15 mouse cellular contexts compared by ENCODE assay signal in genomic region chr6:15730666-15731065, GRCm38 (mm10). TPM values are rescaled to one million over a fixed set of nuclear protein-coding genes. Genes with fewer than 3 reads are reported as not detected.
DNase-seq lines count a peak whose midpoint lies in the region; ATAC-seq and TF ChIP-seq lines count a peak whose summit lies in the region.
"Had no signal": no experiment of that assay in that cellular context is flagged by ENCODE, and none has a peak within 500 bp of the region (broad histone marks: within the 10 kb centered on the region; RNA-seq: fewer than 3 reads in every experiment).

No protein-coding gene starts in this region.

- no peak for ATAC-seq in heart, embryonic 12.5 days (ENCODE audit: insufficient number of reproducible peaks, low FRiP score)
- no peak for ATAC-seq in liver, embryonic 12.5 days
- ATAC-seq: inflammation-experienced regulatory T-cells, adult 6 months had no signal

- no peaks in the 10 kb centered on the region for H3K36me3 ChIP-seq in heart, embryonic 12.5 days
- no peaks in the 10 kb centered on the region; the same call in 1 of the 2 replicates for H3K36me3 ChIP-seq in liver, adult 2 months (ENCODE audit: control insufficient read depth, insufficient read depth, low read length)
- H3K36me3 ChIP-seq in liver, embryonic 12.5 days: no peaks in the 10 kb centered on the region
- H3K36me3 ChIP-seq: G1E had no signal

- TF ChIP-seq CTCF in liver, adult 2 months (IDR thresholded peaks at IDR 0.05; ENCODE audit: low read depth, low read length): no peak
- TF ChIP-seq CTCF in brain, embryonic 14.5 days (IDR thresholded peaks at IDR 0.05; ENCODE audit: borderline replicate concordance, extremely low read depth, insufficient read depth, insufficient read length): no peak

- peaks cover 19% of the 10 kb centered on the region for H3K4me1 ChIP-seq in heart, embryonic 12.5 days (replicated peaks)
- peaks cover 23% of the 10 kb centered on the region for H3K4me1 ChIP-seq in liver, adult 2 months (ENCODE audit: control insufficient read depth, insufficient read depth, low read length)
- H3K4me1 ChIP-seq in liver, embryonic 12.5 days: no peaks in the 10 kb centered on the region

- no peaks in the 10 kb centered on the region for H3K9me3 ChIP-seq in heart, embryonic 12.5 days (replicated peaks)
- H3K9me3 ChIP-seq in liver, embryonic 12.5 days (replicated peaks): no peaks in the 10 kb centered on the region

- H3K9ac ChIP-seq in heart, embryonic 12.5 days: no peak overlapping the region
- no peak overlapping the region for H3K9ac ChIP-seq in liver, adult 2 months (ENCODE audit: low read depth, low read length)
- H3K9ac ChIP-seq in liver, embryonic 12.5 days: no peak overlapping the region

- H3K79me2 ChIP-seq in liver, adult 2 months (ENCODE audit: control insufficient read depth, insufficient read depth, low read length): peaks cover 6% of the 10 kb centered on the region; the same call in 1 of the 2 replicates

- H3K27ac ChIP-seq in heart, embryonic 12.5 days (ENCODE audit: poor library complexity, severe bottlenecking): 0 out of 2 replicates have a peak overlapping the region, but pooled peaks have one; percentile 38
- H3K27ac ChIP-seq in liver, adult 2 months (replicated peaks; ENCODE audit: insufficient read depth, low read depth, low read length): peak overlapping the region; percentile 74
- no peak overlapping the region for H3K27ac ChIP-seq in liver, embryonic 12.5 days

- H3K4me3 ChIP-seq in heart, embryonic 12.5 days: no peak overlapping the region
- no peak overlapping the region for H3K4me3 ChIP-seq in liver, adult 2 months (ENCODE audit: insufficient read depth, low read depth, low read length)
- no peak overlapping the region for H3K4me3 ChIP-seq in liver, embryonic 12.5 days

- WGBS in heart, embryonic 12.5 days: 69% methylated on average over 4 of the region's 4 CpGs
- 39% methylated on average over 4 of the region's 4 CpGs for WGBS in liver, adult 2 months
- 68% methylated on average over 4 of the region's 4 CpGs for WGBS in liver, embryonic 12.5 days (ENCODE audit: insufficient replicate concordance)

- TF ChIP-seq POLR2A in liver, adult 2 months (IDR thresholded peaks at IDR 0.05; ENCODE audit: extremely low read depth, insufficient read depth, low read length): no peak
- TF ChIP-seq POLR2A in brain, embryonic 14.5 days (IDR thresholded peaks at IDR 0.05; ENCODE audit: borderline replicate concordance, extremely low read depth, insufficient read depth, insufficient read length, poor library complexity, severe bottlenecking): no peak

- no peak for DNase-seq in heart, adult 9 months (ENCODE audit: low spot score in 2 of 2)
- peak; percentile 85 for DNase-seq in liver, adult 2 months (ENCODE audit: extremely low read depth, low read depth, low spot score)
- peak; percentile 47 for DNase-seq in brain, embryonic 14.5 days (ENCODE audit: low read depth)
- DNase-seq in kidney, postnatal 14 days: peak; percentile 68
- DNase-seq in left cerebral cortex, postnatal 14 days (ENCODE audit: low spot score in 2 of 2): no peak
- no peak for DNase-seq in urinary bladder, adult 18-20 months (ENCODE audit: low spot score in 2 of 2)
- DNase-seq: adrenal gland, postnatal 25 days; cerebellum, postnatal 36 days; liver; midbrain, embryonic 14.5 days; right cerebral cortex, adult 18-20 months had no signal

- no peaks in the 10 kb centered on the region for H3K27me3 ChIP-seq in heart, embryonic 12.5 days (replicated peaks)
- H3K27me3 ChIP-seq in liver, adult 2 months (ENCODE audit: control insufficient read depth, insufficient read depth, low read length): no peaks in the 10 kb centered on the region
- H3K27me3 ChIP-seq in liver, embryonic 12.5 days (replicated peaks): no peaks in the 10 kb centered on the region

- intact Hi-C loops in left cerebral cortex, postnatal 14 days (cut with DNase I): no loop called here

- no peak overlapping the region for H3K4me2 ChIP-seq in heart, embryonic 12.5 days
- no peak overlapping the region for H3K4me2 ChIP-seq in liver, embryonic 12.5 days

RNA-seq across cellular contexts. Expression of gene Mdfic, which starts 10.2 kb away (rescaled TPM):
- polyA plus RNA-seq in heart, embryonic 12.5 days (2016; fragmentation: Nextera tagmentation; extraction: Ambion mirVana): 7.0 and 7.8 TPM in 2 replicates
- 14.5 and 14.8 TPM in 2 replicates for total RNA-seq in liver, adult 2 months (2014; rRNA removed)
- 6.4 and 7.1 TPM in 2 replicates for polyA plus RNA-seq in liver, adult 2 months (2012; rRNA removed)
- polyA plus RNA-seq in liver, embryonic 12.5 days (2016; fragmentation: Nextera tagmentation; extraction: Ambion mirVana): 1.9 and 2.0 TPM in 2 replicates
- polyA plus RNA-seq in brain, embryonic 14.5 days (2012; rRNA removed): 4.6 and 6.1 TPM in 2 replicates
- total RNA-seq in left cerebral cortex, postnatal 14 days (2021): 1 to 10 TPM; 2.4 to 2.9 TPM
- polyA plus RNA-seq: G1E had no signal

Comparison
In these comparisons a context has a peak if more than half of its experiments do, and no peak if none do; other contexts are left out.
1. DNase-seq: peak in liver, adult 2 months (single experiment), brain, embryonic 14.5 days (single experiment) and kidney, postnatal 14 days (single experiment); none in heart, adult 9 months (0 of 2), left cerebral cortex, postnatal 14 days (0 of 2) and urinary bladder, adult 18-20 months (0 of 2).